Mouse (Mus musculus) myocyte (in vitro differentiated cells): Measurements from ENCODE around the gene Pin1. TPM values are rescaled to one million over a fixed set of nuclear protein-coding genes. Genes with fewer than 3 reads are reported as not detected.

Experiments used
- H3K27me3 ChIP-seq: one replicate; pipeline ENCODE4 v1.6.1; 2011; ENCODE audit not compliant: control insufficient read depth, insufficient read depth, insufficient read length
- H3K36me3 ChIP-seq: one replicate; pipeline ENCODE4 v1.6.1; 2011; ENCODE audit not compliant: control insufficient read depth, insufficient read depth
- H3K4me2 ChIP-seq: one replicate; pipeline ENCODE4 v1.6.1; 2011; ENCODE audit warnings: low read depth, control low read depth
- H3K4me3 ChIP-seq: one replicate; pipeline ENCODE4 v1.5.1; 2011; ENCODE audit warnings: mild to moderate bottlenecking, control low read depth, moderate library complexity
- H3K79me2 ChIP-seq: one replicate; pipeline ENCODE4 v1.6.1; 2011; ENCODE audit not compliant: control insufficient read depth, insufficient read depth
- H3ac ChIP-seq: one replicate; pipeline ENCODE4 v1.6.1; 2011; ENCODE audit not compliant: control insufficient read depth, insufficient read length
- CEBPB ChIP-seq: IDR thresholded peaks from 2 replicates; pipeline ENCODE4 v1.6.1; 2011; ENCODE audit warnings: mild to moderate bottlenecking, moderate library complexity; ENCODE audit not compliant: poor library complexity, insufficient read depth, severe bottlenecking
- E2F4 ChIP-seq: IDR thresholded peaks from one replicate; pipeline ENCODE4 v1.6.1; 2011; ENCODE audit warnings: mild to moderate bottlenecking, control low read depth, moderate library complexity; ENCODE audit not compliant: insufficient read depth
- MAX ChIP-seq: IDR thresholded peaks from one replicate; pipeline ENCODE4 v1.6.1; 2011; ENCODE audit warnings: low read depth, mild to moderate bottlenecking, control low read depth
- MYOD1 ChIP-seq, 3 experiments: IDR thresholded peaks; one replicate each; pipeline ENCODE4 v1.6.1; 2011; ENCODE audit warnings: control low read depth in 2 of 3, low read depth in 2 of 3, mild to moderate bottlenecking in 2 of 3, moderate library complexity in 1 of 3; ENCODE audit not compliant: insufficient read length in 2 of 3, control insufficient read depth in 1 of 3
- MYOG ChIP-seq, 3 experiments: IDR thresholded peaks; one replicate each; pipeline ENCODE4 v1.6.1; 2011; ENCODE audit warnings: control low read depth in 2 of 3, low read depth in 2 of 3, mild to moderate bottlenecking in 2 of 3; ENCODE audit not compliant: insufficient read length in 2 of 3, control insufficient read depth in 1 of 3, insufficient read depth in 1 of 3
- POLR2A ChIP-seq: IDR thresholded peaks from one replicate; pipeline ENCODE4 v1.6.1; 2011; ENCODE audit warnings: low read depth, mild to moderate bottlenecking, control low read depth, moderate library complexity; ENCODE audit not compliant: insufficient read length
- POLR2AphosphoS2 ChIP-seq: IDR thresholded peaks from one replicate; pipeline ENCODE4 v1.6.1; 2011; ENCODE audit warnings: low read depth, control low read depth; ENCODE audit not compliant: insufficient read length
- REST ChIP-seq: IDR thresholded peaks from one replicate; pipeline ENCODE4 v1.6.1; 2011; ENCODE audit warnings: mild to moderate bottlenecking, control low read depth, moderate library complexity; ENCODE audit not compliant: insufficient read depth, insufficient read length
- SRF ChIP-seq: IDR thresholded peaks from one replicate; pipeline ENCODE4 v1.6.1; 2011; ENCODE audit warnings: low read depth; ENCODE audit not compliant: control insufficient read depth, insufficient read length
- TCF12 ChIP-seq: IDR thresholded peaks from one replicate; pipeline ENCODE4 v1.6.1; 2011; ENCODE audit warnings: mild to moderate bottlenecking, control low read depth; ENCODE audit not compliant: poor library complexity, insufficient read depth, severe bottlenecking
- TCF3 ChIP-seq: IDR thresholded peaks from one replicate; pipeline ENCODE4 v1.6.1; 2011; ENCODE audit warnings: low read depth, control low read depth; ENCODE audit not compliant: insufficient read length
- USF1 ChIP-seq: IDR thresholded peaks from one replicate; pipeline ENCODE4 v1.6.1; 2011; ENCODE audit warnings: low read depth, mild to moderate bottlenecking, control low read depth, moderate library complexity
- polyA plus RNA-seq: library from polyadenylated mRNA; unstranded; fragments of >200 nt; fragmentation: generic; extraction: Trizol; gene quantifications from one replicate; pipeline ENCODE4 v1.2.1, GENCODE M21; 2012; ENCODE audit warnings: missing spikeins

Gene Pin1
- polyA plus RNA-seq, 1 experiment, result 36.8 TPM

DNA sequence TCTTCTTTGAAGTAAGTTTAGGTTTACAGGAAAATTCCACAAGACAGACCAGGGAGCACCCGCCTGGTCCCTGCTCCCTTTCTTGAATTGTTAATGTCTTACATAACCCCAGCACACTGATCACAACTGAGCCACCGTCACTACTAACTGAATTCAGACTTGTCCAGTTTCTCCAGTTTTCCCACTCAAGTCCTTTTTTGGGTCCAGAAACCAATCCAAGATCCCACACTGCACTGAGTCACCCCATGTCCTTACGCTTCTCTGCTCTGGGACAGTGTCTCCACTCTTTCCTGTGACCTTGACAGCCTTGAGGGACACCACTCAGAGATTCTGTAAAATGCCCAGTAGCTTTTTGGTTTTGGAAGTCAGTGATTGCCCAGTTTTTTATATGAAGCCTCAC is 41.0 kb downstream of the Pin1 start:
- TF ChIP-seq MYOG (IDR thresholded peaks at IDR 0.05; ENCODE audit: control insufficient read depth in 1 of 3, insufficient read depth in 1 of 3, insufficient read length in 2 of 3, low read depth in 2 of 3), result no peak
- no peak for TF ChIP-seq E2F4
- no peak for TF ChIP-seq SRF
- TF ChIP-seq USF1, result no peak
- TF ChIP-seq TCF12, result no peak
- no peak for TF ChIP-seq MYOD1 (IDR thresholded peaks at IDR 0.05; ENCODE audit: control insufficient read depth in 1 of 3, insufficient read length in 2 of 3, low read depth in 2 of 3)
- no peak for TF ChIP-seq MAX
- TF ChIP-seq REST, result no peak
- no peak for TF ChIP-seq POLR2A
- no peak for TF ChIP-seq TCF3
- TF ChIP-seq POLR2AphosphoS2, result no peak
- no peak for TF ChIP-seq CEBPB
- Histone ChIP-seq H3K79me2 (no peaks in the 10 kb centered on the region), H3K4me3 (no peak overlapping the region), H3ac (no peak overlapping the region), H3K4me2 (no peak overlapping the region), H3K36me3 (no peaks in the 10 kb centered on the region), H3K27me3 (peaks cover 64% of the 10 kb centered on the region)

DNA sequence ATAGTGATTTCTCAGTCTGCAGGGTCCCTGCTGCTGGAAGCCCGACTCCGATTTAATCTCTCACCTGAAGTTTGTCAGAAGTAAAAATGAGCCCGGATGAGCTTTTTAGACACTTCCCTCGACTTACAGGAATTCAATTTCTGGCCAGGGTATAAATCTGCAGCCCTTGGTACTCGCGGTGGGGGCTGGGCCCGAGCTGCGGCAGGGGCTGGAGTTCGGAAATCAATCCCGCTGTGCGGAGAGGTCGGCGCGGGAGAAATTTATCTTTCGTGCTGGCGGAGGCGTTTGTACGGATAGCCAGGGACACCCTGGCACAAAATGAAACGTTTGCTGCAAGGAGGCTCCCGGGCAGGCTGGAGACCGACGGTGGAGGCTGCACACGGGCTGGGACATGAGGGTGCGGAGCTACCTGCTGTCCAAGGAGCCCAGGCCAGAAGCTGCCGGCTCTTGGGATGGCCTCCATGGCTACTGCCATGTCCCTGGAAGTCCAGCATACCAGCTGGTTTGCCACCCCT is 42.9 kb downstream of the Pin1 start:
- no peak overlapping the region for H3K4me3 ChIP-seq

DNA sequence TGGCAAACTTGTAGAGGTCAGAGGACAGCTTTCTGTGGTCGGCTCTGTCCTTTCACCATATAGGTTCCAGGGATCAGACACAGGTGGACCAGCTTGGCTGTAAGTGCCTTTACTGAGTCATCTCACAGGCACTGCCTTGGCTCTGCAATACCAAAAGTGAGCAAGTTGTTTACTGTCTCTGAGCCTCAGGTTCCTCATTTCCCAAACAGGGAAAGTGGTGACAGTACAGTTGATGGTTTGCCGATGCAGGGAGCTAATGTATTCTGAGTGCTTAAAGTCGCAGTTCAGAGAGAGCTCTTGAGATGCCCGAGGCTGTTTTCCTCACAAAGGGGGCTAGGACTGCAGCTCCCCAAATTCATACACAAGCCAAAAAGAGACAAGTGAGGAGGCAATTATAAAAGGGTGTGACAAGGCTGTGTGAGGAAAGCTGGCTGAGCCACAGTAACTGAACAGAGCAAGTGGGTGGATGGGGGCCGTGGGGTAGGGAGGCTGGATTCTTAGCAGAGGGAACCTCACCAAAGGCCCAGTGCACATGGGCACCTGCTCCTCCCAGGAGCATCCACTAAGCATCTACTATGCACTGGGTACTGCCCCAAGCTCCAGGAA is 44.3 kb downstream of the Pin1 start:
- TF ChIP-seq E2F4 (no peak), REST (no peak), MYOD1 (IDR thresholded peaks at IDR 0.05; ENCODE audit: control insufficient read depth in 1 of 3, insufficient read length in 2 of 3, low read depth in 2 of 3) (no peak), CEBPB (no peak), SRF (no peak), TCF3 (no peak), TCF12 (no peak), USF1 (no peak), MYOG (IDR thresholded peaks at IDR 0.05; ENCODE audit: control insufficient read depth in 1 of 3, insufficient read depth in 1 of 3, insufficient read length in 2 of 3, low read depth in 2 of 3) (no peak), POLR2AphosphoS2 (no peak), POLR2A (no peak), MAX (no peak)
- Histone ChIP-seq H3K27me3 (peaks cover 72% of the 10 kb centered on the region), H3K79me2 (no peaks in the 10 kb centered on the region), H3K36me3 (no peaks in the 10 kb centered on the region), H3ac (no peak overlapping the region), H3K4me3 (no peak overlapping the region), H3K4me2 (no peak overlapping the region)

More for the DNA sequence above, 42.9 kb downstream of the Pin1 start:
- Histone ChIP-seq H3K79me2 (no peaks in the 10 kb centered on the region), H3K36me3 (no peaks in the 10 kb centered on the region), H3ac (no peak overlapping the region), H3K27me3 (peaks cover 68% of the 10 kb centered on the region), H3K4me2 (no peak overlapping the region)
- TF ChIP-seq E2F4 (no peak), MYOD1 (IDR thresholded peaks at IDR 0.05; ENCODE audit: control insufficient read depth in 1 of 3, insufficient read length in 2 of 3, low read depth in 2 of 3) (no peak), REST (no peak), POLR2AphosphoS2 (no peak), SRF (no peak), POLR2A (no peak), TCF12 (no peak), USF1 (no peak), CEBPB (no peak), TCF3 (no peak), MYOG (IDR thresholded peaks at IDR 0.05; ENCODE audit: control insufficient read depth in 1 of 3, insufficient read depth in 1 of 3, insufficient read length in 2 of 3, low read depth in 2 of 3) (no peak)

DNA sequence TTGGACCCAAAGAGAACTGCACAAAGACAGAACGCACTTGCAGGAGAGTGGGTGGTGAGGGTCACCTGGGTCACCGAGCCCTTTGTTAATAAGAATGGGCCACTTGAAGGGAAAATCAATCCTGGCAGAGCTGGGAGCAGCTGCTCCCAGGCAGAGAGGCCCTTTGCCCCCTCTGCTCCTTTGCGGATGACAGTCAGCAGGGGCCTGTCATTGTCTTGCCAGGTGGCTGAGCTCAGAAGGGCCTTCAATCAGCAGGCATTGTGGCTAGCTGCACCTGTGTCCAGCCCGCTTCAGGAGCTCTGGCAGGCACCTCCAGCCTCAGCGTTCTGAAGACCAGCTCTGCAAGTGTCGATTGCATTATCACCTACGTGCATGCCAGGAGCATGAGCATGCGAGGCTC is 45.6 kb downstream of the Pin1 start:
- Histone ChIP-seq H3K36me3 (no peaks in the 10 kb centered on the region), H3K4me3 (no peak overlapping the region), H3K4me2 (no peak overlapping the region), H3ac (no peak overlapping the region), H3K27me3 (peaks cover 64% of the 10 kb centered on the region), H3K79me2 (no peaks in the 10 kb centered on the region)
- TF ChIP-seq REST, result no peak
- TF ChIP-seq MYOD1 (IDR thresholded peaks at IDR 0.05; ENCODE audit: control insufficient read depth in 1 of 3, insufficient read length in 2 of 3, low read depth in 2 of 3), result no peak
- TF ChIP-seq CEBPB, result no peak
- no peak for TF ChIP-seq MYOG (IDR thresholded peaks at IDR 0.05; ENCODE audit: control insufficient read depth in 1 of 3, insufficient read depth in 1 of 3, insufficient read length in 2 of 3, low read depth in 2 of 3)
- TF ChIP-seq POLR2AphosphoS2, result no peak
- no peak for TF ChIP-seq POLR2A
- TF ChIP-seq USF1, result no peak
- no peak for TF ChIP-seq TCF12
- TF ChIP-seq E2F4, result no peak
- TF ChIP-seq MAX, result no peak
- no peak for TF ChIP-seq TCF3
- TF ChIP-seq SRF, result no peak
